Mouse (Mus musculus): Measurements from ENCODE around the gene Pgpep1l.
"Not testable (repeated sequence)": the region's sequence is repeated elsewhere in the genome, so short reads cannot be mapped to it uniquely, and the experiment has no call there.

Gene Pgpep1l

GRCm38 (mm10) chr7:68283133-68283520, 19.1 kb upstream of the Pgpep1l start:
- not testable (repeated sequence) for DNase-seq (ENCODE audit: low spot score in 2 of 2)

- DNase-seq (ENCODE audit: low spot score in 2 of 2): no peak
Measured at GRCm38 (mm10) chr7:68282304-68283132, 18.5 kb upstream of the Pgpep1l start.

GRCm38 (mm10) chr7:68281341-68281740, 17.3 kb upstream of the Pgpep1l start:
- DNase-seq (ENCODE audit: low spot score in 2 of 2): no peak

GRCm38 (mm10) chr7:68280352-68280869, 16.4 kb upstream of the Pgpep1l start:
- DNase-seq (ENCODE audit: low spot score in 2 of 2): no peak

- no peak for DNase-seq (ENCODE audit: low spot score in 2 of 2)
Measured at GRCm38 (mm10) chr7:68279481-68279880, 15.4 kb upstream of the Pgpep1l start.

- no peak for DNase-seq (ENCODE audit: low spot score in 2 of 2)
Measured at GRCm38 (mm10) chr7:68278908-68279307, 14.9 kb upstream of the Pgpep1l start.

GRCm38 (mm10) chr7:68278385-68278784, 14.4 kb upstream of the Pgpep1l start:
- DNase-seq (ENCODE audit: low spot score in 2 of 2): no peak

GRCm38 (mm10) chr7:68277897-68278270, 13.9 kb upstream of the Pgpep1l start:
- DNase-seq (ENCODE audit: low spot score in 2 of 2): no peak

GRCm38 (mm10) chr7:68277054-68277896, 13.2 kb upstream of the Pgpep1l start:
- no peak for DNase-seq (ENCODE audit: low spot score in 2 of 2)

GRCm38 (mm10) chr7:68275838-68276731, 12.1 kb upstream of the Pgpep1l start:
- peak; percentile 34 to 39 for DNase-seq (ENCODE audit: low spot score in 2 of 2)

GRCm38 (mm10) chr7:68275445-68275837, 11.4 kb upstream of the Pgpep1l start:
- DNase-seq (ENCODE audit: low spot score in 2 of 2): not testable (repeated sequence)

GRCm38 (mm10) chr7:68274951-68275350, 10.9 kb upstream of the Pgpep1l start:
- DNase-seq (ENCODE audit: low spot score in 2 of 2): no peak

- no peak for DNase-seq (ENCODE audit: low spot score in 2 of 2)
Measured at GRCm38 (mm10) chr7:68274218-68274617, 10.2 kb upstream of the Pgpep1l start.

GRCm38 (mm10) chr7:68273515-68273914, 9.5 kb upstream of the Pgpep1l start, which contains the start of gene Fam169b:
Fam169b (plus strand) TSS chr7:68273839.
- no peak for DNase-seq (ENCODE audit: low spot score in 2 of 2)

- no peak for DNase-seq (ENCODE audit: low spot score in 2 of 2)
Measured at GRCm38 (mm10) chr7:68272607-68273006, 8.6 kb upstream of the Pgpep1l start.

- DNase-seq (ENCODE audit: low spot score in 2 of 2): no peak
Measured at GRCm38 (mm10) chr7:68271816-68272215, 7.8 kb upstream of the Pgpep1l start.

- DNase-seq (ENCODE audit: low spot score in 2 of 2): no peak
Measured at GRCm38 (mm10) chr7:68270551-68270950, 6.5 kb upstream of the Pgpep1l start.

GRCm38 (mm10) chr7:68266691-68267090, 2.7 kb upstream of the Pgpep1l start:
- no peak for DNase-seq (ENCODE audit: low spot score in 2 of 2)

- no peak for DNase-seq (ENCODE audit: low spot score in 2 of 2)
Measured at GRCm38 (mm10) chr7:68265391-68265790, 1.4 kb upstream of the Pgpep1l start.

- DNase-seq (ENCODE audit: low spot score in 2 of 2): no peak
Measured at GRCm38 (mm10) chr7:68264531-68264930, 498 bp upstream of the Pgpep1l start.

GRCm38 (mm10) chr7:68263346-68264027, 546 bp downstream of the Pgpep1l start:
- no peak for DNase-seq (ENCODE audit: low spot score in 2 of 2)
